Mouse (Mus musculus) hindbrain, embryonic 11.5 days (tissue): ENCODE results near the gene Spata4. TPM values are rescaled to one million over a fixed set of nuclear protein-coding genes. Genes with fewer than 3 reads are reported as not detected.

ENCODE experiments used
- ATAC-seq: fragments of 200-750 bp; cut with Nextera tagmentation; 2 replicates; pipeline ENCODE4 v1.8.0; 2017; ENCODE audit warnings: mild to moderate bottlenecking, moderate TSS enrichment, moderate library complexity; ENCODE audit not compliant: low FRiP score
- DNase-seq: peaks from one replicate; pipeline ENCODE4 v3.0.0-alpha.2; 2015; ENCODE audit warnings: low spot score
- H3K27ac ChIP-seq: fragments of 300-500 bp; sonication (generic); 2 replicates; pipeline ENCODE4 v1.5.1; 2014; ENCODE audit warnings: mild to moderate bottlenecking, low read depth, low read length
- H3K27me3 ChIP-seq: fragments of 300-500 bp; sonication (generic); 2 replicates; pipeline ENCODE4 v1.6.1; 2014; ENCODE audit warnings: mild to moderate bottlenecking, low read length, moderate library complexity, mixed read lengths; ENCODE audit not compliant: control insufficient read depth, insufficient read depth
- H3K36me3 ChIP-seq: fragments of 300-500 bp; sonication (generic); 2 replicates; pipeline ENCODE4 v1.6.1; 2014; ENCODE audit warnings: mild to moderate bottlenecking, low read length, moderate library complexity, mixed read lengths; ENCODE audit not compliant: control insufficient read depth, insufficient read depth
- H3K4me1 ChIP-seq: fragments of 300-500 bp; sonication (generic); replicated peaks from 2 replicates; pipeline ENCODE4 v1.6.1; 2014; ENCODE audit warnings: low read length, mixed read lengths; ENCODE audit not compliant: control insufficient read depth, insufficient read depth
- H3K4me2 ChIP-seq: fragments of 300-500 bp; sonication (generic); replicated peaks from 2 replicates; pipeline ENCODE4 v1.6.1; 2014; ENCODE audit warnings: mild to moderate bottlenecking, low read depth, low read length
- H3K4me3 ChIP-seq: fragments of 300-500 bp; sonication (generic); 2 replicates; pipeline ENCODE4 v1.5.1; 2014; ENCODE audit warnings: low read depth, low read length
- H3K9ac ChIP-seq: fragments of 300-500 bp; sonication (generic); 2 replicates; pipeline ENCODE4 v1.6.1; 2014; ENCODE audit warnings: low read depth, low read length
- H3K9me3 ChIP-seq: fragments of 300-500 bp; sonication (generic); 2 replicates; pipeline ENCODE4 v1.6.1; 2016; ENCODE audit warnings: low read length; ENCODE audit not compliant: control insufficient read depth
- WGBS: fragments of 180-500 bp; shearing (Covaris S2); extraction: QIAGEN DNeasy Blood & Tissue Kit; methylation state at CpG from one replicate; pipeline ENCODE4 v1.1.7; 2014; 5-methylcytosine and 5-hydroxymethylcytosine counted together
- polyA plus RNA-seq: library from polyadenylated mRNA; unstranded; fragments of >200 nt; fragmentation: Nextera tagmentation; extraction: Ambion mirVana; gene quantifications from 2 replicates; pipeline ENCODE4 v1.2.1, GENCODE M21; 2014

Gene Spata4
- polyA plus RNA-seq, 1 experiment from 2014 or later, result 0.22 TPM

GRCm38 (mm10) chr8:54638634-54639033 lies 38.1 kb downstream of the Spata4 start:
- no peak overlapping the region for H3K4me2 ChIP-seq
- ATAC-seq (no peak), DNase-seq (no peak)
- H3K4me3 ChIP-seq, result no peak overlapping the region
- no peaks in the 10 kb centered on the region for H3K36me3 ChIP-seq
- no peak overlapping the region for H3K27ac ChIP-seq
- H3K9me3 ChIP-seq, result no peaks in the 10 kb centered on the region
- no peak overlapping the region for H3K9ac ChIP-seq
- H3K27me3 ChIP-seq, result no peaks in the 10 kb centered on the region
- no peaks in the 10 kb centered on the region for H3K4me1 ChIP-seq
- 78% methylated on average over 4 of the region's 4 CpGs for WGBS

Other genes starting within 250 kb of the Spata4 start
- 4.7 and 6.1 TPM in 2 replicates for gene Asb5, start 71.2 kb upstream of the Spata4 start, polyA plus RNA-seq
- gene Spcs3, start 70.8 kb upstream of the Spata4 start, polyA plus RNA-seq, result 80.2 and 82.6 TPM in 2 replicates